Mouse (Mus musculus) liver, postnatal 0 days (tissue): ENCODE measurements around the gene Anxa5.

Experiments
- CTCF ChIP-seq: sonication (generic); IDR thresholded peaks from 2 replicates; pipeline ENCODE4 v1.5.1; 2016; ENCODE audit warnings: antibody characterized with exemption, low read depth
- EP300 ChIP-seq: IDR thresholded peaks from 2 replicates; pipeline ENCODE4 v1.6.1; 2016; ENCODE audit warnings: antibody characterized with exemption, low read depth, mild to moderate bottlenecking

DNA sequence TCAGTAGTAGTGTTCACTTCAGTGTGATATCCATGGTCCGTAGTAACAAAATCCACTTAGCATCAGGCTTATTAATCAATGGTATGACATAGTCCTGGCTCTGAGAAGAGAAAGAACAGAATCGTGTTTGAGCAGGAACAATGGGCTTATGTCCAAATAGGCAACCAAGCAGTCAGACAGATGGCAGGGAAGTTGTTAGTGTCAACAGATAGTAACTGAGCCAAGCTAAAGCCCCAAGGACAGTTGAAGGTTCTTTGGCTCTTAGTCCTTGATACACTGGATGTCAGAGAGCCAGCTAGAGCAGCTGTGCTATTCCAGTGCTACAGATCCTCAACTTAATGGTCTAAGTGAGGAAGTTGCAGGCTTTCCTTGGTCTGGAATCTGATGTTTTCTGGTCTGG is 69.4 kb downstream of the Anxa5 start:
- TF ChIP-seq EP300 (no peak), CTCF (no peak)
